Mouse (Mus musculus): Measurements from ENCODE around the gene Mknk2.

- no peak for TF ChIP-seq CTCF (IDR thresholded peaks at IDR 0.05; ENCODE audit: extremely low read depth, insufficient read depth, low read length)
- no peak for TF ChIP-seq POLR2A (IDR thresholded peaks at IDR 0.05; ENCODE audit: extremely low read depth, insufficient read depth, low read length)
Measured at GRCm38 (mm10) chr10:80696502-80697392, 18.8 kb upstream of the Mknk2 start.
